Mouse (Mus musculus) urinary bladder, postnatal 36 days (tissue): ENCODE results near the gene Rundc1.
"Not testable (repeated sequence)": the region's sequence is repeated elsewhere in the genome, so short reads cannot be mapped to it uniquely, and the experiment has no call there.

Experiments
- DNase-seq, 2 experiments: peaks; one replicate each; pipeline ENCODE4 v3.0.0; 2022; ENCODE audit warnings: low spot score in 2 of 2, mixed read lengths in 1 of 2

The Rundc1 gene

DNA sequence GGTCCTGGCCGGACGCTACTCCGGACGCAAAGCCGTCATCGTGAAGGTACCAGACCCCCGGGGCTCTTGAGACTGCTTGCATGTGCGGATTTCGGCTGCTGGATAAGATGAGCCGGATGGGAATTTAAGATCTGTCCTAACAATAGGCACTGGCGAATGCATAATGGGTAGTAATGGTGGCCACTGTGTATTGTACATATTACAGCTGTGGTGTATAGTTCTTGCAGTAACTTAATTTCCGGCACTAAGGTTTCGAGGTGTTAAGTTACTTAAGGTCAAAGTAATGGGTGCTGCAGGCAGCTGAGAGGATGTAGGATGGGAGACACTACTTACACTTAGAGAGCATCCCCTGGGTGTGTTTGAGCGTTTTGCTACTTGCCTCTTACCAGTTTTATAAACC lies 17.9 kb downstream of the Rundc1 start:
- DNase-seq = no peak

DNA sequence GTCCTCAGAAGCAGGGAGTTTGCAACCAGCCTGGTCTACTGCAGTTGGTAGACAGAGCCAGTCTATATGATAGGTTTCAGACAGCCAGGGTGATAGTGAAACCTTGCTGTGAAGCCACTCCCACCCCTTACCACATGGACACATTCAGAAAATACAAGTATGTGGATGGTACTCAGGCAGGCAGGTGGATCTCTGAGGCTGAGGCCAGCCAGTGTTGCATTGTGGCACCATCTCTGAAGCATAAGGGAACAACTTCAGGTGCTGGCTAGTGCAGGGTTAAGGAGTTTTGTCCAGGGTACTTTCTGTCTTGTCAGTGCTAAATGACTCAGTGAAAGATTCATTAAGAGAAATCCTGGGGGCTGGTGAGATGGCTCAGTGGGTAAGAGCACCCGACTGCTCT lies 21.4 kb downstream of the Rundc1 start:
- no peak for DNase-seq

DNA sequence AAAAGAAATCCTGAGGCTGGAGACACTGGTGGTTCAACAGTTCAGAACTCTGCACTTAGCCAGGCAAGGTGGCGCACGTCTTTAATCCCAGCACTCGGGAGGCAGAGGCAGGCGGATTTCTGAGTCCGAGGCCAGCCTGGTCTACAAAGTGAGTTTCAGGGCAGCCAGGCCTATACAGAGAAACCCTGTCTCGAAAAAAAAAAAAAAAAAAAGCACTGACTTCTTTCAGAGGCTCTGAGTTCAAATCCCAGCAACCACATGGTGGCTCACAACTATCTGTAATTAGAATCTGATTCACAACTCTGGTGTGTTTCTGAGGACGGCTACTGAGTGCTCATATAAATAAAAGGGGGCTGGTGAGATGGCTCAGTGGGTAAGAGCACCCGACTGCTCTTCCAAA lies 22.0 kb downstream of the Rundc1 start:
- not testable (repeated sequence) for DNase-seq

DNA sequence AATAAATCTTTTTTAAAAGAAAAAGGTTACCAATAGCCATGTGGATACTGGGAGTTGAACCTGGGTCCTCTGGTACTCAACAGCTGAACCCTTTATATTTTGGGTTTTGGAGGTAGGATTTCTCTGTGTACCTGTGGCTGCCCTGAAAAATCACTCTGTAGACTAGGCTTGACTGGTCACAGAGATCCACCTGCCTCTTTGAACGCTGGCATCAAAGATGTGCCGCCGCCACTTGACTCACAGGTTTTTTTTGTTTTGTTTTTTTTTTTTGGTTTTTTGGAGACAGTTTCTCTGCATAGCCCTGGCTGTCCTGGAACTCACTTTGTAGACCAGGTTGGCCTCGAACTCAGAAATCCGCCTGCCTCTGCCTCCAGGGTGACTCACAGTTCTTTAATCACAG lies 22.9 kb downstream of the Rundc1 start:
- no peak for DNase-seq

DNA sequence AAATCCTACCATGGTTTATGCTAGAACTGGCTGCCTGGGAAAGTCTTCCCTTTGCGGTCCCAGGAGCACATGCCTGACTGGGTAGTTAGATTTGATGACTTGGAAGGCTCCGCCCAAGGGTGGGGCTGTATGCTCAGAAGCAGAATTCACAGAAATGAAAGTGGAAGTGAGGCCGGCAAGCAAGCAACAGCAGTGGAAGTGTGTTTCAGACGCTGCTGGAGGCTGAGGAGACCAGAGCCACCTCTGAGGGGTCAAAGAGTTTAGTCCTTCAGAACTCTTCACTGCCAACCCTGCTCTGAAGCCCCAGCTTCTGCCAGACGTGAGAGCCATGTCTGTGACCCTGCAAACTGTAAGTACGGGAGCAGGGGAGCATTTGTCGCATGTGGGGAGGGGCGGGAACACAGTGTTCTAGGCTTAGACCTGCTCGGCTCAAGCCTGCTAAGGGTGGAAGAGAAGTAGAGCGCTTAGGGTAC lies 23.4 kb downstream of the Rundc1 start, which contains the start of gene Ifi35:
Gene Ifi35, plus strand, starts transcription at position 134 of the 473 bp plus-strand sequence.
- DNase-seq = peak; percentile 69 to 85

DNA sequence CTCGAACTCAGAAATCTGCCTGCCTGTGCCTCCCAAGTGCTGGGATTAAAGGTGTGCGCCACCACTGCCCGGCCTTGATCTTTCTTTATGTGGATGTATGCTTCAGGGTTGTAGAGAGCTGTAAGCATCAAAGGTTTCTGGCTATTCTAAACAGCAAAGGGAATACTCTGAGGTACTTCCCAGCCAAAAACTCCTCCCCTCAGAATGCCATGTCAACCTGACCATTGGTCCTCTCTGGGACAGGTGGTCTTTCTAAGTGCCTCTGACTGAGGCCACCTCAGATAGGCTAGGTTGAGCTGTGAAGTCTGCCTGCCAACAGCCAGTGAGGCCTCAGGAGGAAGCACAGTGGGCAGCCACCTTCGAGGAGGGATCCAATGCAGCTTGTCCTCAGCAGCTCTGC lies 24.0 kb downstream of the Rundc1 start:
- no peak for DNase-seq

DNA sequence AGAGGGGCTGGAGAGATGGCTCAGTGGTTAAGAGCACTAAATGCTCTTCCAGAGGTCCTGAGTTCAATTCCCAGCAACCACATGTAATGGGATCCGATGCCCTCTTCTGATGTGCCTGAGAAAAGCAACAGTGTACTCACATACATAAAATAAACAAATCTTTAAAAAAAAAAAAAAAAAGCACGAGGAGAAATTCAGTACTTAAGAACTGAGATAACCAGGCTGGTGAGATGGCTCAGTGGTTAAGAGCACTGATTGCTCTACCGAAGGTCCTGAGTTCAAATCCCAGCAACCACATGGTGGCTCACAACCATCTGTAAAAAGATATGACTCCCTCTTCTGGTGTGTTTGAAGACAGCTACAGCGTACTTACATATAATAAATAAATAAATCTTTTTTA lies 24.7 kb downstream of the Rundc1 start:
- DNase-seq = not testable (repeated sequence)

DNA sequence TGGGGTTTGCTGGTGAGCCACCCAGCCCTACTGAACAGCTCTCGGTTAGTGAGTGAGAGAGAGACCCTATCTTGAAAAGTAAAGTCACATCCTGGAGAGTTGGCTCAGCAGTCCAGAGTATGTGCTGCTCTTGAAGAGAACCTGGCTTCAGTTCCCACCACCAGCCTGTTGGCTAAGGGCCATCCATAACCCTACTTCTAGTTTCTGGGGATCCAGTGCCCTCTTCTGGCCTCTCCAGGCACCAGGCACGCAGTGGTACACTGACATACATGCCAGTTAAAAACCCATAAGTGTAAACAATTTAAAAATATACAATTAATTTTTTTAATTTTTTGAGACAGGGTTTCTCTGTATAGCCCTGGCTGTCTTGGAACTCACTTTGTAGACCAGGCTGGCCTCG lies 25.5 kb downstream of the Rundc1 start:
- DNase-seq = no peak

DNA sequence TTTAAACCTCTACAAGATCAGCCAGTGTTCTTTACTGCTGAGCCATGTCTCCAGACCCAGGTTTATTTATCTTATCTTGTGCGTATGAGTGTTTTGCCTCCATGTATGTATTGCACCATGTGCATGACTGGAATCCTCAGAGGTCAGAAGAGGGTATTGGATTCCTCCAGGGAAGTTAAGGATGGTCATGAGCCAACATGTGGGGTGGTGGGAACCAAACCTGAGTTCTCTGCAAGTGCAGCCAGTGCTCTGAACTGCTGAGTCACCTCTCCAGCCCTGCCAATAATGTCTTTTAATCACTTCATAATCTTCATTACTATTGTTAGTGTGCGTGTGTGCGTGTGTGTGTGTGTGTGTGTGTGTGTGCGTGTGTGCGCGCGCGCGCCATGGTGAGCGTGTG lies 26.7 kb downstream of the Rundc1 start:
- no peak for DNase-seq

DNA sequence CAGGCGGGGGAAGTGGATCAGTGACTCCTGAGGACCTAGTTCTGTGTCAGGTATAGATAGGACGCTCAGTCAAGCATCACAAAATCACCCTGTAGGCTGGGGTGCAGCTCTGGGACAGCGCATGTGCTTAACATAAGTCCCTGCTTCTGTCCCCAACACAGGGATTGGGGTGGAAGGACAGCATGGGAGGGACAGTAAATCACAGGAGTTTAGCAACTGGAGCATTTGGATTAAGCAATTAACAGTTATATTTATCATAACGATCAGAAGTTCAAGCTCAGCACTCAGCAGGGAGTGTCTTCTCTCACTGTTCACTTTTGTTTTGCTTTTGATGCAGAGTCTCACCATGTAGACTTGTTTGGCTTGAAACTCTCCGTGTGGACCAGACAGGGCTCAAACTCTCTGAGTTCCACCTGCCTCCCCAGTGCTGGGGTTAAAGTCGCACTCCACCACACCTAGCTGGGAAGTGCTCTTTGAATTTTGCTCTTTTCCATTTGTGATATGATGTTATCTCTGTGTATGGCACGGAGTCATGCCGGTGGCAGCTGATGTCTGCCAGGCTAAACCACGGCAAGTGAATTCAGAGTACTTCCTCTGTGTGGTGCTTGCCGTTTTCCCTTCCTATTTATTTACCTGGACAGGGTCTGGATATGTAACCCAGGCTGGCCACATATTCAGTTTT lies 27.3 kb downstream of the Rundc1 start:
- no peak for DNase-seq

DNA sequence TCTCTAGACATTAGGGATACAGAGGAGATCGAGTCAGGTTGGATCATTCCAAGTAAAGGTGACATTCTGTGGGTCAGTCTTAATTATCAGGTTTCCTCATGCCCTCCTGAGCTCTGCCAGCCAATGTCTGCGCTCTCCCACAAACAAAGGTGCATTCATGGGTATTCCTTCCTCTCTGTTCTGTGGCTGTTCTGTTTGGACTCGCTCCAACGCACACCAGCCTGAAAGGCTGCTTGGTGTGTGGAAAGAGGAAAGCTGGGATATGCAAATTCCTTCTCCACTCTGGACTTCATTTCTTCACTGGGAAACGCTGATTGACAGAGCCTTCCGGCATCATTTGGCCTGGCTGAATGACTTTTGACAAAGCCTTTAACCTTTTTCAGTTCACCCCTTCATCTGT lies 29.8 kb downstream of the Rundc1 start:
- DNase-seq = no peak

DNA sequence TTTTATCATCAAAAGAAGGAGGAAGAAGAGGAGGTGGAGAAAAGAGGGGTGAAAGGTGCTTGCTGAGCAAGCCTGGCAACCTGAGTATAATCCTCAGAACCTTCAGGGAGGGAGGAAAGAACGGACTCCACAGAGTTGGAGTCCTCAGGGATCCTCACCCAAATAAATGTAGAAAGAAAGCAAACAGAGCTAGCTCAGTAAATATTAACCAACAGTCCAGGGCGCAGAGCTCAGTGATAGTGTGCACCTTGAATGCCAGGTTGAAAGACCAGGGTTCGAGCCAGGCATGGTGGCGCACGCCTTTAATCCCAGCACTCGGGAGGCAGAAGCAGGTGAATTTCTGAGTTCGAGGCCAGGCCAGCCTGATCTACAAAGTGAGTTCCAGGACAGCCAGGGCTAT lies 30.7 kb downstream of the Rundc1 start:
- no peak for DNase-seq

DNA sequence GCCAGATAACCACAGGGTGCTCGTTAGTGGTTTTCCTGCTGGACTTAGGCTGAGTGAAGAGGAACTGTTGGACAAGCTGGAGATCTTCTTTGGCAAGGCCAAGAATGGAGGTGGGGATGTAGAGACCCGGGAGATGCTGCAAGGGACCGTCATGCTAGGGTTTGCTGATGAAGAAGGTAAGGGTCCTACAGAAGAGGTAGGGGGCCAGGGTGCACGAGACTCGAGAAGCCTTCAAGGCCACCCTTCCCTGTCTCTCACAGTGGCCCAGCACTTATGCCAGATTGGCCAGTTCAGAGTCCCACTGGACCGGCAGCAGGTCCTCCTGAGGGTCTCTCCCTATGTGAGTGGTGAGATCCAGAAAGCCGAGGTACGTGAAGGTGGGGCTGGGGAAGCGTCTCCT lies 32.7 kb downstream of the Rundc1 start:
- DNase-seq = no peak

DNA sequence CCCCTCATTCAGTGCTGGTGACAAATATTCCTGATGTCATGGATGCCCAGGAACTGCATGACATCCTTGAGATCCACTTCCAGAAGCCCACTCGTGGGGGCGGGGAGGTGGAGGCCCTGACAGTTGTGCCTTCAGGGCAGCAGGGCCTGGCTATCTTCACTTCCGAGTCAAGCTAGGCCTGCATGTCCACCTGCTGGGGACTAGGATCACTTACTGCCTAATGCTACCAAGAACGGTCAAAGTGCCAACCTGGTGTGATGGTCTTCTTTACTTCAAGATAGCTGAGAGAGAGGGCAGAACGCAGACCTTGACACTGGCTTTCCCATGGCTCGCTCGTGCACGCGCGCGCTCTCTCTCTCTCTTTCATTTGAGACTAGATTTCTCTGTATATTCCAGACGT lies 33.3 kb downstream of the Rundc1 start:
- DNase-seq = no peak

DNA sequence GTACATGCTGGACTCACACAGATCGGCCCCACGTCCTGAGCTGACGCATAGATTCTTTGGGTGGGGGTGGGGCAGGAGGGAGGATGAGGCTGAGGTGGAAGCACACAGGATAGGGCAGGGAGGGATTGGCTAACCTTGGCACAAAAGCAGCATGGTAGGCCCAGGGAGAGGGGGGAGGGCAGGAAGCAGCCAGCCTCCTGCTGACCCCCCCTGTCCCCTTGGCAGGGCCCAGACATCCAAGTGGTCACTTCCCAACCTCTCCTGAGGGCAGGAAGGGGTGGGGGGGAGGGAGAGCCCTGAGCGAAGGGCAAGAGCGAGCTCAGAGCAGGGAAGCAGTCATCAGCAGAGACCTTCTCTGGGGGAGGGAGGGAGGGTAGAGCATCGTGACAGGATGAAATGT lies 34.8 kb downstream of the Rundc1 start:
- no peak for DNase-seq

DNA sequence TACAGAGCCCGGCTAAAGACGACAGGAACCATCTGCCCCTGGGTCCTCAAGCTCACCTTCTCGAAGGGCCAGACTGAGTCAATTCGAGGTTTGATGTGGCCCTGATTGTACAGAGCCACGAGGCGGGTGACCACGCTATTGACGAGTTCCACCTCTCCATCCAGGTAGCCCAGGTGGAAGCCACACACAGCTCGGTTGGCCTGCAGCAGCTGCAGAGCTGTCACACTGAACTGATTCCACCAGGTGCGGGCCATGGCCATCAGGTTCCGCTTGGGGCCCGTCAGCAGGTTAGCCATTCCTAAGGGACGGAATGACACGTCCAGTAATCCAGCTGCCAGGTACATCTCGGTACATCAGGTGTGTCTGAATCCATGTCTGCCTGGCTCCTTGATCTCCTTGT lies 35.4 kb downstream of the Rundc1 start:
- no peak for DNase-seq

DNA sequence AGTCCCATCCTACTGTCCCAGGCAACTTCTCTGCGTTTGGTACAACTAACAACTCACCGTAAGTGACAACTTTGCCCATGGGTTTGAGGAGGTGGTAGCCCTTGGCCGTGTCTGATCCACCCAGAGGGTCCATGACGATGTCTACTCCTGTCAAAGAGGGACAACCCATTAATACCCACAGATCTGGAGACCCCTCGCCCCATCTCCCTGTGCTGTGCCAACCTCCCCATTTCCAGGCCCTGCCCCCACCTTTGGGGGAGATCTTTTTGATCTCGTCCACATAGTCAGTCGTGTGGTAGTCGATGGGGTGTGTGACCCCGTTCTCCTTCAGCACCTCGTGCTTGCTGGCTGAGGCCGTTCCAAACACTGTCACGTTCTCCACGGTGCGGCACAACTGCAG lies 37.3 kb downstream of the Rundc1 start:
- DNase-seq = no peak

DNA sequence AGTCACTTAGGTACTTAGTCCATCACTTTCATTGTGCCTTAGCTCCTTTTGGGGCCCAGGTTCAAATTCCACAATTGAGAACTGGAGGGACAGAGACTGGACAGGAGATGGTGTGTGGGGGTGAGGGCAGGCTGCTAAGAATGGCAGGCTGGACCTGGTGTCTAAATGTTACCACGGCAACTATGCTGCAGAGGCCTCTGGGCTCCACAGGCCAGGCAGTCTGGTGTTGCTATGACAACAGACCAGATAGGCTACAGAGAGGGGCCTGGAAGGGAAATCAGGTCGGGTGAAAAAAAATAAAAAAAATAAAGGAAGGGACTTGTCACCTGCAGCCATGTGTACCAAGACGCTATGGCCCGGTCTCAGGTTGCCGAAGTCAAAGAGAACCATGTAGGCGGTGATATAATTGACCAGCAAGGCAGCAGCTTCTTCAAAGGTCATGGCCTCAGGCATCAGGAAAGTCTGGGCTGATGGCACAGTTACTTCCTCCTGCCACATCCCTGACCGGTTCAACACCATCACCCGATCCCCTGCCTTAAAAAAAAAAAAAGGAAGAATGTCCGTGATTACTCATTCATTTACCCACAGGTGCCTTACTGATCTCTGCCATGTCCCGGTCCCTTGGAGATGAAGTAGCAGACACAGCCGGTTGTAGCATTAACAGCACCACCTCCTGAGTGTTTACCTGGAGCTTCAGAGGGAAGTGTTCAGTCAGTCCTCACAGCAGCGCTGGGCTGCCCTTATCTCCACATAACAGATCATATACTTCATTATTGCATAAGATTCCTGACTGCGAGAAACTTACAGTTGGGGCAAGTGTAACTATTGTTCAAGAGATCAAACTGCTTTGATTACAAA lies 37.9 kb downstream of the Rundc1 start:
- no peak for DNase-seq

DNA sequence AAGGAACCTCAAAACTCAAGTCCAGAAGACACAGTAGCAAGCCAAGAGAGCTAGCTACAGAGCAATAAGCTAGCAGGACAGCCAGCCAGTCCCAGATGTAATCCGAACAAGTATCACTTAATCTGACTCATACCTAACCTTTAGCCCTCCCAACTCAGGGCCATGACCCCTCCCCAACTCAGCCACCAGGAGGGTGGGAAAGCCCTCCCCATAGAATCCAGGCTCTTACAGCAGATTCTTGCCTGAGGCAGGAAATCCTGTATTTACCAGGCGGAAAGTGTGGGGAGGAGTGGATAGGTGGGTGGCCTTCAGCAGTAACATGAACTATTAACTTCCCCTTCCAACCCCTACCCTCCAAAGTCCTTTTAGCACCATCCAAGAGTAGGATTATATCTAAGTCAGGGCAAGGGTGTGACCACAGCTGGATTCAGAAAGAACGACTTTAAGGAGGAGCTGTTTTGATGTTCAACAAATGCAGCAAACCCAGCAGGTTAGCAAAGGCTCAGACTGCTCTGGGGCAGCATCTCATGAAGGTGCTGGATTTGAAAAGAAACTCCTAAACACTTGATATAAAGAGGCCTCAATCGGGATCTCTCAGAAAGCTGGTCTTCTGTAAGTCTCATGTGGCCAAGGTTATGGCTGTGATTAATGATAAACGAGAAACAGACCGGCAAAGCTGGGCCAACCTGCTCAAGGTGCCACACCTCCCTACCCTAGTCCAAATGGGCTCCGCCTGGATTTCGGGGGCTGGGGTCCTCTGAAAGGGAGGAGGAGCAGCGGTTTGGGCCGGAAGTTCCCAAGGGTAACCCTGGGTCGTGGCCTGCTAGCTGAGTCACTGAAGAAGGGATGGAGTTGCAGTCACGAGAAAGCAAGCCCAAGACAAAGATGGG lies 39.6 kb downstream of the Rundc1 start, which contains the start of gene Rnd2:
Gene Rnd2, plus strand, starts transcription at position 789 of the 890 bp plus-strand sequence.
- DNase-seq = peak; percentile 30 to 40

DNA sequence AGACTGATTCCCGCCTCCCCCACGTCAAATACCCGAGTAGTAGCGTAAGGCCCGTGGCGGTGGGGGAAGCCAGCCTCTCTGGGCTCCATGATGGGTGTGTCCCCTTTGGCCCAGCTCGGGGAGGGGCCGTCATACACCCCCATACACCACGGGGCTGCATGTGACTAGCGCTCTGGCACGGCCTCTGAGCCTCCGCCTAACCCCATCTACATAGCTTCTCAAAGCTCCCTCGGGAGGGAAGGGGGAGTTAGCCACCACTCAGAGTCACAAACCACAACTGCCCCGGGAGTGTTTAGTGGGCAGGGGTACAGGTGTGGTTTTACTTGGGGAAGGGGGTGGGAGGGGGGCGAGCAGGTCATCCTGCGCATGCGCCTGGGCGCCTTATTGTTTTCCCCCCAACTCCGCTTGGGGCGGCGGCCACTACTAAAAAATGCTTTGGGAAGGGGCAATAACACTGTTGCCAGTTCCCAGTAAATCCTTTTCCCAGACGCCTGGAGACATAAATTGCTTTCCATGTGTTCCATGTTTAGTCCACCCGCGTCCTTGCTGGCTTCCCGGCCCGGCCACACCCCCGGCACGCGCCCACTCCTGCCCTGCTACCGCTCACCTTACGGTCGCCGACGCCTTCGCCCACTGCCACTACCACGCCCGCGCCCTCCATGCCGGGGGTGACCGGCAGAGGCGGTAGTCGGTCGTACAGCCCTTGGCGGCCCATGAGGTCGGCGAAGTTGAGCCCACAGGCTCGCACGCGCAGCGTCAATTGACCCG lies 40.4 kb downstream of the Rundc1 start:
- DNase-seq = peak; percentile 81 to 83

DNA sequence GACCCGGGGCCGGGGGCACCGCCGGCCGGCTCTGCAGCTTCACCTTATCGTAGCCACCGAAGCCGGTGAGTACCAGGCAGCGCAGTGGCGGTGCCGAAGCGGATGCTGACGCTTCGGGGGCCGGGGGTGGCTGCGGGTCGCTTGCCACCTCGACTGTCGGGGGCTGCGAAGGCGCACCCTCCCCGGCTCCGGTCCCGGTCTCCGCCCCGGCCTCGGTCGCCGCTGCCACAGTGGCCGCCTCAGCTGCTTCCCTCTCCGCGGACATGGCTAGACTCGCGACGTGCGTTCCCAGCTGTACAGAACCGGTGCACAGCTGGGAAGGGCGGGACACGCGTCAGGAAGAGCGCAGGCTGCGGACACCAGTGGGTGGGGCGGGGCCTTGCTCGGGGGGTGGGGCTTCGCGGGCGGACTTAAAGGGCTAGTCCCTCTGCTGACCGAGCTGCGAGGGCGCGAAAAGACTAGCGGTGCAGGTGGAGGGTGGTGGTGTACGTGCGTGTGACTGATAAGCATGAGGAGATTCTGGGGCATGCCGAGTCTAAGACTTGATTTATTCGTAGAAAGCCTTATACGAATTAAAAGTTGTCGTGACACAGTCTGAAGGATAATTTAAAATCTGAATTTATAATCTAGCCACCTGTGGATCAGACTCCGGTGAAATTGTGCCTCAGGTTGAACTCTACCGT lies 41.1 kb downstream of the Rundc1 start, which contains the start of gene Vat1:
Gene Vat1, minus strand, starts transcription at position 362 of the 683 bp plus-strand sequence.
- DNase-seq = peak; percentile 64 to 77
